Mouse (Mus musculus) left cerebral cortex, adult 11 months (tissue): Measurements from ENCODE around the gene Aven.

Source experiments
- DNase-seq: peaks from one replicate; pipeline ENCODE4 v3.0.0; 2022; ENCODE audit warnings: low spot score

Gene Aven

DNA sequence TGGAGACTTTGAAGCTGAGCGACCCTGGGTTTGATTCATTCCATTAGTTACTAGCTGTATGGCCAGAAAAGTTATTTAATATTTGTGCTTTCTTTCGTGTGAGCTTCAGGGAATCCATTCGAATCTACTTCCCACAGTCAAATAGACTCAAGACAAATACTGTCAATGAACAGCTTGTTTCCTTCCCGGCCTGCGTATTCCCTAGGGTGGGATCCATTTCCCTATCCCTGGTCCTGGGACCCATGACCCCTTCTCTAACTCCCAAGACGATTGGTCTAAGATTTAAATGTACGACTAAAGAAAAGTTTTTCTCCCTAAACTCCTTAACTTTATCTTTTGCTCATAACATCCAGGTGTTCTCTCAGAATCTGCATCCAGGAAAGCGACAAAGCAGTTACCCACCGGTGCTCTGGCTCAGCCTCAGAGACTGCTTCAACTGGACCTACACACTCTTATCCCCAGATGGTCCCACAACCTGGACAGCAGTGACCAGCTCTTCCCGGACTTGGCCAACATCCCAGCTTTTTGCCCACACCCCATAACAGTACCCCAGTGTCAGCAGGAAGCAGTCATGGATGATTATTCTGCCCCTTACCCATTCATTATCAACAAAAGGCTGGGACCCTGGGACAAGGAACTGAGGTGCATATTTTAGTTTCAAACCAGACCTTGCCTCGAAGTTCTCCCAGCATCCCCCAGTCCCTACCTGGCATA, 2.1 kb upstream of the Aven start:
- no peak for DNase-seq

GRCm38 (mm10) chr2:112491629-112492028, 1.1 kb upstream of the Aven start:
- DNase-seq: no peak

- no peak for DNase-seq
Measured at GRCm38 (mm10) chr2:112492431-112492855, 321 bp upstream of the Aven start.

DNA sequence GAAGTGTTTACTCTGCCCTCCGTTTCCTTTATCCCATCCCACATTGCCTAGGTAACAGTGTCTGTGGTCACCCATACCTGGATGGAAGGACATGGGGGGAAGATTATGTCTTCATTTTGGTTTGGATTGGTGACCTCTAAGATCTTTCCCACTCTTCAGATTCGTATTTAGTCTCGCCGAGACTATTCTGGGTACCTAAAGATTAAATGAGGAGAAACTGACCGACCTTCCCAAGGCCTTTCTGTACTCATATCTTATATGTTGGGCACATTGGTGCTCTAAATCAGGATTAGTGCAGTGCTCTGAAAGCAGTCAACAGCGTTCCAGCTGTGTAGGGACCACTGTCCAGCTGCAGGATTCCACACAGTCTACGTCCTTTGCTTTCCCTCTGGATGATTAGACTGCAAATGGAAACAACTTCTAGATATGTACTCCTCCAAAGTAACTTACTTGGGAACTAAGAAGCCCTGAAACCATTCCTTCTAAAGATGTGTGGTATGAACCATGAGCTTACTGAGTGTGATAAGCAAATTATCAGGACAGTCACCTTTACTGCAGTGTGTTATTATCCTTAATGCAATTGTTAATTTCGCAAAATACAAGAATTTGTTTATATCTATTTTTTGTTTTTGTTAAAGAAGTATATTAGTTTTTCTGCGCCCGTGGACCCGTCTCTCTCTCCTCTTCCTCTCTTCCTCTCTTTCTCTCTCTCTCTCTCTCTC, 936 bp downstream of the Aven start:
- DNase-seq: no peak

DNA sequence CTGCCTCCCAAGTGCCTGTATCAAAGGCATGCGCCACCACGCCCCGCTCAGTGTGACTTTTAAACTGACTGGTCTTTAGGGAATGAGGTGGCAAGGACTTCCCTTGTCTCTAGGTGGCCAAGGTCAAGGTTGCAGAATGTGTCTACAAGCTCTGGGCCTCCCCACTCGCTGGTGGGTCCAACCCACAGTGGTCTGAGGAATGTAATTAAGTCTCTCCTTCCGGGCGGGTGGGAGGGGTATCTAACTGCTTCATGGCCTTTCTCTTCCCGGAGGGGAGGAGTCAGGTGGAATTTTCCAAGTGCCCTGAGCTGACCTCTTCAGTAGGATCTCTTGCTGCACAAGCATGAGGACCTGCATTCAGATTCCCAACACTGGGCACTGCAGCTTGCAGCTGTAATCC, 5.1 kb downstream of the Aven start:
- DNase-seq: no peak

GRCm38 (mm10) chr2:112501209-112501608, 8.4 kb downstream of the Aven start:
- DNase-seq: peak; percentile 58

- no peak for DNase-seq
Measured at GRCm38 (mm10) chr2:112503978-112504377, 11.2 kb downstream of the Aven start.

DNA sequence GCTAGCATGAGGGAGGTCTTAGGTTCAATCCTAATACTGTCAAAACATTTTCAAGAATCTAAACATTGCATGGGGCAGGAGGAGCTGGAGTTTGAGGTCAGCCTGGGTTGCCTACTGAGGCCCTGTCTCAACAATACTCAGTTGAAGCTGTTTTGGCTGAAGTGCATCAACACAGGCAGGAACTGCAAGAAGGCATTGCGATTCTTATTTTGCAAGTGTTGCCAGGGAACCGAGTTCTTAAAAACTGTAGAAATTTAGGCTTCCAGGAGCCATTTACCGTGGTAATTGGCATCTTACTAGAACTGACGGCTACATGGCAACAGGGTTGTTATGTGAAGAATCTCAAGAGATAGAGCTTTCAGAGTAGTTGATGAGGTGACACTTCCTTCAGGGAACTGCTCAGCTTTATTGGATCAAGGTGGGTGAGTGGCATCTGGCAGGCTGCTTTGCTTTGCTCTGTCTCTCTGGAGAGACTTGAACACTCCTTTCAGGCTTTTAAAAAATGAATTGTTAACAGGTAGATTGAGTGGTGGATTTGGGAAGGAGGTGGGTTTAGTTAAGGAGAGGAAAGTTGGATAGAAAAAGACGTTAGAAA, 14.2 kb downstream of the Aven start:
- no peak for DNase-seq

DNA sequence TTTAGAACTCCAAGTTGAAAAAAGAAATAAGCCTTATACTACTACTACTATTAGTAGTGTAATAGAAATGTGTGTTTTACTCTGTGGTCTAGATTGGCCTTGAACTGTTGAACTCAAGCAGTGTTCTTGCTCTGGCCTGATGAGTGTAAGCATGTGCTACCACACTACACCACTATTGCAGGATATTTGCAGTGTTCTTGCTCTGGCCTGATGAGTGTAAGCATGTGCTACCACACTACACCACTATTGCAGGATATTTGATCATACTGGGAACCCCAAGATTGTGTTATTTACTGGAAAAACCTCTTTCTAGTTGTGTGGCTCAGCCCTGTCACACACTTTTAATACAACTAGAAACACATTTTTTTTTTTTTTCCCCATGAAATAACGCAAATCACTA, 14.7 kb downstream of the Aven start:
- no peak for DNase-seq

- DNase-seq: no peak
Measured at GRCm38 (mm10) chr2:112510140-112510539, 17.4 kb downstream of the Aven start.

GRCm38 (mm10) chr2:112513036-112513435, 20.3 kb downstream of the Aven start:
- no peak for DNase-seq

- no peak for DNase-seq
Measured at GRCm38 (mm10) chr2:112516728-112517127, 24.0 kb downstream of the Aven start.

GRCm38 (mm10) chr2:112517218-112517617, 24.5 kb downstream of the Aven start:
- no peak for DNase-seq

DNA sequence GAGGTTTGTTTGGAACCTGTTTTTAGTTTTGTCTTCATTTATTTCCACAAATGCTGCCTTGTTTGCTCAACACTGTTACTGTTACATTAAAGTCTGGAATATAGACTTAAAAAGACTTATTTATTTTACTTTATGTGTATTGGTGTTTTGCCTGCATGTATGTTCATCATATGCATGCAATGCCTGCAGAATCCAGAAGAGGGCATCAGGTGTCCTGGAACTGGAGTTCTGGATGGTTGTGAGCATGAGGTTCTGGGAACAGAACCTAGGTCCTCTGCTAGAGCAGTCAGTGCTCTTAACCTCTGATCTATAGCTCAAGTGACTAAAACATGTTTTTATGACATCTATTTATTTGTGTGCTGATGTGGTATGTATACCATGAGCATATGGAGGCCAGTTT, 25.8 kb downstream of the Aven start:
- DNase-seq: no peak

DNA sequence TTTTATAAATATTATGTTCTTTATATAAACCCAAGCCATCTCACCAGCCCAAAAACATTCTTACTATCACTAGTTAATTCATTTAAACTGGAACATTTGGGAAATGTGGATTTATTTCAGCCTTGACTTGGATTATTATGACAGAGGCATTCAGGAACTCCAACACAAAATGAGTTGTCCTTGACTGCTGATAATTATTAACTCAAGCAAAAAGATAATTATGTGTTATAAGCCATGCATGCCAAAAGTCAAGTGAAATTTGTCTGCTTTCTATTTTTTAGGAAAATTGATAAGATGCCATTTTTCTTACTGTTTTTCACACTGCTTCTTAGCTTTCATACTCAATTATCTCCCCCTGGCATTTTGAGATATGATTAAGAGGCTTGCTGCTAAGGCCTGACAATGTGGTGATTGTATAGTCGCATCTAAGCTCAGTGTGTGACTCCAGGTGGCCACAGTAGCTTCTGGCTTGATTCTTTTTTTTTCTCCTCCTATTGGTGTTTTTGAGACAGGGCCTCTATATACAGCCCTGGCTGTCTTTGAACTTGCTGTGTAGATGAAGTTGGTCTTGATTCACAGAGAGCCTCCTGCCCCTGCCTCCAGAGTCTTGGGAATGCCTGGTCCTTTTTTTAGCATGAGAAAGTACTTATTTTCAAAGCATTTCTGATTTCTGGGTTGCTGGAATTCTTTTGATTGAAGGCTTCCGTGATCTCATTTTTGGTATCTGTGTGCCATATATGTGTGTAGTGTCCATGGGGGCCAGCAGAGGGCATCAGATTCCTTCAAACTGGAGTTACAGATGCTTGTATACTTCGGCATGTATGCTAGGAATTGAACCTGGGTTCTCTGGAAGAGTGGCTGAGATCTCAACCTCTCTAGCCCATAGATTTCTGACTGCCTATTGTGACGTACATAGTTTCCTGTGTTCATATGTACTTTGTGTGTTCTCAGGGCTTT, 28.0 kb downstream of the Aven start:
- DNase-seq: no peak

DNA sequence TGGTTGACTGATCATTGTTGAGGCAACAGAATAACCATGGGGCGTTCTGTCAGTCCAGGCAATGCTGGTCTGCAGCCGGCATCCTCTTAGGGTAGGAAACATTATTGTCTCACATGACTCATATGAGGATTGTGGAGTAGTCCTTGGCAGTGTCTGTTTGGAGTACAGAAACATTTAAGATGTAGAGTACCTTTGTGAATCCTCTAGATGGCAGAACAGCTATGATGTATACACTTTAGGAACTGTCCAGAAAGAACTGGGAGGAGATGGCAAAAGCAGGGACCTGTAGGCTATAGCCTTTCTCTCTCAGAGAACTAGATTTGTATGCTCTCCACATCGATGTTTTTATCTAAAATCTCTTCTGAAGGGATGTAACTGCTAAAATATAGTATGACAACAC, 34.2 kb downstream of the Aven start:
- no peak for DNase-seq

- DNase-seq: no peak
Measured at GRCm38 (mm10) chr2:112532812-112533496, 40.2 kb downstream of the Aven start.

- no peak for DNase-seq
Measured at GRCm38 (mm10) chr2:112534677-112535222, 42.0 kb downstream of the Aven start.

DNA sequence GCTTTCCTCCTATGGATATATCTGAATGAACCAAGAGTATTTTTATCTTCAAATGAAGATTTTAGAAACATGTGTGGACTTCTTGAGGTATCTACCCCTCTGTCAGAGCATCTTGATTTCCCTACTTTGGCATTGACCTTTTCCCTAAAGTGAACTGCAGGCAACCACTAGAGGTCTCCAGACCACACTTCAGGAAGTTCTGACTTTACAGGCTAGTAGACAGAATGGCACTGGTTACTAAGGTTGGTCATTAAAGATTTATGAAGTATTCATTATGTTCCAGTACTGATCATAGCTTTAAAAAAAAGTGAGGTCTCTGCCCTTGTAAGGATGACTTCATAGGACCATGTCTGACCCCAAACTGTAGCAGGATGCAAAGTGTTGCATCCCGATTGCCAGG, 46.0 kb downstream of the Aven start:
- DNase-seq: no peak

- no peak for DNase-seq
Measured at GRCm38 (mm10) chr2:112541695-112542285, 49.0 kb downstream of the Aven start.

- DNase-seq: no peak
Measured at GRCm38 (mm10) chr2:112556527-112556926, 63.8 kb downstream of the Aven start.
